Mouse (Mus musculus) MEL (cell line): Measurements from ENCODE around the gene Fnip2.

Experiments
- CTCF ChIP-seq, 3 experiments: IDR thresholded peaks in 2 of 3; conservative IDR thresholded peaks in 1 of 3; 2 replicates each; pipeline ENCODE4 v1.5.1; 2011 to 2012; ENCODE audit warnings: low read length in 3 of 3, low read depth in 2 of 3, mild to moderate bottlenecking in 2 of 3, improper control_type of control experiment in 1 of 3, inconsistent platforms in 1 of 3, mixed read lengths in 1 of 3, moderate library complexity in 1 of 3; ENCODE audit not compliant: control insufficient read depth in 1 of 3, insufficient read depth in 1 of 3, poor library complexity in 1 of 3, severe bottlenecking in 1 of 3
- EP300 ChIP-seq, 2 experiments: IDR thresholded peaks; 2 replicates each; pipeline ENCODE4 v1.6.1; 2011; ENCODE audit warnings: improper control_type of control experiment in 2 of 2, low read length in 2 of 2, low read depth in 1 of 2, mild to moderate bottlenecking in 1 of 2
- GABPA ChIP-seq: IDR thresholded peaks from 2 replicates; pipeline ENCODE4 v1.6.1; 2012; ENCODE audit warnings: low read depth, mild to moderate bottlenecking, inconsistent platforms, low read length, improper control_type of control experiment, moderate library complexity
- JUND ChIP-seq: IDR thresholded peaks from 2 replicates; pipeline ENCODE4 v1.6.1; 2011; ENCODE audit warnings: low read depth, mild to moderate bottlenecking, improper control_type of control experiment, low read length

- no peak for TF ChIP-seq CTCF (IDR thresholded peaks at IDR 0.05 in 2 of 3, conservative IDR thresholded peaks at IDR 0.05 in 1 of 3; ENCODE audit: control insufficient read depth in 1 of 3, insufficient read depth in 1 of 3, low read depth in 2 of 3, low read length in 3 of 3, poor library complexity in 1 of 3, severe bottlenecking in 1 of 3)
- no peak for TF ChIP-seq JUND
- TF ChIP-seq EP300 (IDR thresholded peaks at IDR 0.05; ENCODE audit: low read depth in 1 of 2, low read length in 2 of 2), result no peak
- no peak for TF ChIP-seq GABPA
Observed at GRCm38 (mm10) chr3:79425441-79425840, 142.2 kb downstream of the Fnip2 start.
